Mouse (Mus musculus) ES-E14 (cell line): ENCODE results near the gene Hnrnpc. TPM values are rescaled to one million over a fixed set of nuclear protein-coding genes. Genes with fewer than 3 reads are reported as not detected.

Experiments used
- DNase-seq: peaks from one replicate; pipeline ENCODE4 v3.0.0-alpha.2; 2013; ENCODE audit warnings: low read depth, low spot score
- H3K27ac ChIP-seq: 2 replicates; pipeline ENCODE4 v1.5.1; 2012; ENCODE audit warnings: low read depth, mild to moderate bottlenecking, low read length, moderate library complexity, mixed read lengths; ENCODE audit not compliant: poor library complexity, insufficient read depth, severe bottlenecking
- H3K36me3 ChIP-seq: 2 replicates; pipeline ENCODE4 v1.6.1; 2012; ENCODE audit warnings: mild to moderate bottlenecking, low read length, moderate library complexity, mixed read lengths; ENCODE audit not compliant: control insufficient read depth, poor library complexity, insufficient read depth, severe bottlenecking
- H3K4me1 ChIP-seq, 2 experiments: fragments of 150-350 bp in 1 of 2; sonication (generic) in 1 of 2; 2 replicates each; pipeline ENCODE4 v1.6.1; 2012; ENCODE audit warnings: low read length in 2 of 2, mild to moderate bottlenecking in 1 of 2, mixed read lengths in 1 of 2; ENCODE audit not compliant: control insufficient read depth in 2 of 2, insufficient read depth in 2 of 2, poor library complexity in 1 of 2
- H3K4me3 ChIP-seq, 2 experiments: fragments of 150-350 bp in 1 of 2; sonication (generic) in 1 of 2; 2 replicates each; pipeline ENCODE4 v1.5.1; 2012; ENCODE audit warnings: low read length in 2 of 2, low read depth in 1 of 2, mild to moderate bottlenecking in 1 of 2, mixed read lengths in 1 of 2; ENCODE audit not compliant: insufficient read depth in 1 of 2, poor library complexity in 1 of 2, severe bottlenecking in 1 of 2
- H3K9ac ChIP-seq: 2 replicates; pipeline ENCODE4 v1.6.1; 2012; ENCODE audit warnings: low read depth, mild to moderate bottlenecking, low read length, mixed read lengths; ENCODE audit not compliant: poor library complexity, insufficient read depth, severe bottlenecking
- H3K9me3 ChIP-seq: fragments of 150-350 bp; sonication (generic); 2 replicates; pipeline ENCODE4 v1.6.1; 2012; ENCODE audit warnings: low read depth, mild to moderate bottlenecking, low read length; ENCODE audit not compliant: control insufficient read depth, insufficient read depth
- CHD2 ChIP-seq: IDR thresholded peaks from 2 replicates; pipeline ENCODE4 v1.6.1; 2014; ENCODE audit warnings: mild to moderate bottlenecking, low read depth, low read length, inconsistent platforms
- HCFC1 ChIP-seq: IDR thresholded peaks from 2 replicates; pipeline ENCODE4 v1.6.1; 2012; ENCODE audit warnings: low read length, inconsistent platforms, borderline replicate concordance; ENCODE audit not compliant: insufficient read depth
- MAFK ChIP-seq: IDR thresholded peaks from 2 replicates; pipeline ENCODE4 v1.6.1; 2014; ENCODE audit warnings: mild to moderate bottlenecking, low read depth, low read length, inconsistent platforms; ENCODE audit not compliant: insufficient read depth
- ZC3H11A ChIP-seq: IDR thresholded peaks from 2 replicates; pipeline ENCODE4 v1.6.1; 2012; ENCODE audit warnings: low read depth, mild to moderate bottlenecking, inconsistent platforms, low read length, borderline replicate concordance
- ZNF384 ChIP-seq: IDR thresholded peaks from 2 replicates; pipeline ENCODE4 v1.6.1; 2012; ENCODE audit warnings: low read depth, low read length, inconsistent platforms
- in situ Hi-C, 2 experiments: fragments of 600-800 bp; cut with MboI; formaldehyde crosslinking; loops; one replicate each; pipeline ENCODE4 v1.15.1; 2025; ENCODE audit warnings: low sequenced_read_pairs in 2 of 2, inconsistent platforms in 1 of 2; ENCODE audit not compliant: unreplicated experiment in 2 of 2
- total RNA-seq: library from RNA; depleted of rRNA; stranded (reverse); fragments of 300-350 nt; gene quantifications from 2 replicates; pipeline ENCODE4 v1.2.3, GENCODE M21; 2012; rRNA removed

The Hnrnpc gene
- 242 and 267 TPM in 2 replicates for total RNA-seq

- H3K4me1 ChIP-seq = peaks cover 8 to 9% of the 10 kb centered on the region in 2 experiments; a peak in 3 of 4 replicates
- no peaks in the 10 kb centered on the region for H3K9me3 ChIP-seq
- peaks cover 6% of the 10 kb centered on the region for H3K36me3 ChIP-seq
- peak within 1 kb of the TSS; percentile 98 for H3K4me3 ChIP-seq
- peak; percentile 100 for DNase-seq
- H3K27ac ChIP-seq = peak within 1 kb of the TSS; percentile 92
- in situ Hi-C loops = no loop called here
- TF ChIP-seq MAFK (no peak), CHD2 (peak; percentile 99), HCFC1 (peak; percentile 33; the same call in 1 of the 2 replicates)
- peak within 1 kb of the TSS; percentile 100 for H3K9ac ChIP-seq
Observed at GRCm38 (mm10) chr14:52103856-52104676, at the start of gene Hnrnpc. TSS of gene Hnrnpc (minus strand) at chr14:52104028.

DNA sequence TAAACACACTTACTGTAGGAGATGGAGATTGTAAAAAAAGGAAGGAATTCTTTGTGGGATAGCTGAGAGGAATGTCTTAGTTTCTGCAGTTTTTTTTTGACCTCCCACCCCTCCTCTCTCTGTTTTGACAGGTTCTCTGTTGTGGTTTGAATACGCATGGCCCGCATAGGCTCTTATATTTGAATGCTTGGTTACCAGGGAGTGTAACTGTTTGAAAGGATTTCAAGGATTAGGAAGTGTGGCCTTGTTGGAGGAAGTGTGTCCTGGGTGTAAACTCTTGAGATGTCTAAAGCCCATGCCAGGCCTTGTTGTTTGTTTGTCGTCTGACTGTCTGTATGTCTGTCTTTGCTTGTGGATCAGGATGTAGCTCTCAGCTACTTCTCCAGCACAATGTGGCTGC is 48.8 kb upstream of the Hnrnpc start:
- Histone ChIP-seq H3K9ac (no peak overlapping the region), H3K4me3 (no peak overlapping the region), H3K36me3 (no peaks in the 10 kb centered on the region), H3K27ac (no peak overlapping the region), H3K4me1 (no peaks in the 10 kb centered on the region), H3K9me3 (no peaks in the 10 kb centered on the region)
- no peak for TF ChIP-seq ZNF384
- TF ChIP-seq ZC3H11A = no peak
- TF ChIP-seq MAFK = no peak
- TF ChIP-seq HCFC1 = no peak
- TF ChIP-seq CHD2 = no peak
- in situ Hi-C loops = no loop called here
- no peak for DNase-seq

DNA sequence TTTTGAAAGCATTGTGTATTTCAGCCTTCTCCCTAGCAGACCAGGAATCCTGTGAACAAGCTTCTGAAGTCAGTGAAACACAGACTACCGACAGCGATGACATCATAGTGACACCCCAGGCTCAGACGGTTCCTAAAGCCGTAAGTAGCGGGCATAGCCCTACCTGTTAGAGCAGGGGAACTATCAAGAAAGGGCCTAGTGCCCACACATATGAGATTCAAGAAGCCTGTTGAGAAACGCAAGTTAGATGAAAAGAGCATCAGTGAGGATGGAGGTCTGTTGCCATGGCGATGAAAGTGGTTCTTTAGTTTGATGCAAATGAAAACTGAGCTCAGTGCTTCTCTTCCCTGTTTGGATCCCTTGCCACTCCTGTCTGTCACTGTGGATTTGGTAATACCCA is 48.4 kb upstream of the Hnrnpc start:
- DNase-seq = no peak
- Histone ChIP-seq H3K4me1 (no peaks in the 10 kb centered on the region), H3K36me3 (no peaks in the 10 kb centered on the region), H3K9me3 (no peaks in the 10 kb centered on the region), H3K9ac (no peak overlapping the region), H3K4me3 (no peak overlapping the region), H3K27ac (no peak overlapping the region)
- TF ChIP-seq MAFK (no peak), ZNF384 (no peak), ZC3H11A (no peak), CHD2 (no peak), HCFC1 (no peak)
- in situ Hi-C loops = no loop called here

- H3K27ac ChIP-seq = no peak overlapping the region
- no peak for TF ChIP-seq ZC3H11A
- no peak for TF ChIP-seq ZNF384
- TF ChIP-seq CHD2 = no peak
- no peak for TF ChIP-seq HCFC1
- TF ChIP-seq MAFK = no peak
- in situ Hi-C loops = no loop called here
- no peaks in the 10 kb centered on the region for H3K36me3 ChIP-seq
- DNase-seq = no peak
- H3K9me3 ChIP-seq = no peaks in the 10 kb centered on the region
- no peak overlapping the region for H3K4me3 ChIP-seq
- H3K9ac ChIP-seq = no peak overlapping the region
- peaks cover 0 to 2% of the 10 kb centered on the region in 2 experiments; a peak in 1 of 4 replicates for H3K4me1 ChIP-seq
Observed at GRCm38 (mm10) chr14:52149888-52150287, 46.1 kb upstream of the Hnrnpc start.

DNA sequence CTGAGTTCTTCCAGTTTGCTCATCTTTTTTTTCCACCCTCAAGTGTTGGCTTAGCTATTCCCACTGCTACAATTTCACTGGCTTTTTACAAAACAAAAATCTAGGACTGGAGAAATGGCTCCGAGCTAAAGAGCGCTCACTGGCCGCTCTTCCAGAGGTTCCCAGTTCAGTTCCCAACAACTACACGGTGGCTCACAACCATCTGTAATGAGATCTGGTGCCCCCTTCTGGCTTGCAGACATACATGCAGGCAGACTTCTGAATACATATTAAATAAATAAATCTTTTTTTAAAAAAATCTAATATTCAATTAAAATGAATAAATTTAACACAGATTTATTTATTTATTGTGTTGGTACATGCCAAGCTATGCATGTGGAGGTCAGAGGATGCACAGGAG is 42.7 kb upstream of the Hnrnpc start:
- no peaks in the 10 kb centered on the region for H3K9me3 ChIP-seq
- peak overlapping the region; percentile 30 for H3K9ac ChIP-seq
- peaks cover 2 to 3% of the 10 kb centered on the region in 2 experiments; a peak in 1 of 4 replicates for H3K4me1 ChIP-seq
- H3K4me3 ChIP-seq = no peak overlapping the region
- DNase-seq = peak; percentile 39
- in situ Hi-C loops = no loop called here
- TF ChIP-seq MAFK = no peak
- TF ChIP-seq ZC3H11A = no peak
- TF ChIP-seq ZNF384 = no peak
- no peak for TF ChIP-seq HCFC1
- no peak for TF ChIP-seq CHD2
- H3K27ac ChIP-seq = no peak overlapping the region
- no peaks in the 10 kb centered on the region for H3K36me3 ChIP-seq
